ENCODE assay signal across 11 mouse cellular contexts in the genomic region with DNA sequence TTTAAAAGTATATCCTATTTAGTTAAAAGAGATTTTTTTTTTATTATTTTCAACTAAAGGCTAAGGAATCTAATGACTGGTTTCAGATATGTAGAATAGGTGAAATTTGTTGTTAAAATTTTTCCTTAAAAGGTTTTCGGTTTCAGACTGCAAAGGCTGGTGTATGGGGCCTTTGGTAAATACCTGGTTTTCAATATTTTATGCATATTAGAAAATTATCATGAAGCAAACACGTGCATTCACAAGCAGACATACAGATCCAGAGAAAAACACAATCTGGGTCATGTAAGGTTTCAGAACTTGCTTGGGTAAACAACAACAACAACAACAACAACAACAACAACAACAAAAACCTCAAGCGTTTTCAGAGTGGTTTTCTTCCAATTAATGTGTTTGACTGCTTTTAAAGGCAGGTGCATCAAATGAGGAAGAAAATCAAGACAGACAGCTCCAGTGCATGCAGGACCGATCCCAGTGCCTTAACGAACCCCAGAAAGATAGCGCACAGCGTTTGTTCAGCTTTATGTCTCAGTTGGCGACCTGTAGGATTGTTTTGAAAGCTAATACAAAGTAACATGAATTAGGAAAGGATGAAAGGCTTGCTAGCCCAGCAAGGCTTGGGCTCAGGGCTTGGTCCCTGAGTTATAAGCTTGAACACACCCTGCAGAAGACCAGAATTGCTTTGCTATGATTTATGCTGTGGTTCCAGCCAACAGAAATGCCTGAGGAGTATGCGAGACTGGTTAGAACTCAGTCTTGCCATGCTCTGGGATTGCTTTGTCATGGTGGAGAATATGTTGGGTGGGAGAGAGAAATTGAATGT.
DNase-seq lines count a peak whose midpoint lies in the region; ATAC-seq lines count a peak whose summit lies in the region.
"Had no signal": no experiment of that assay in that cellular context is flagged by ENCODE, and none has a peak within 500 bp of the region (broad histone marks: within the 10 kb centered on the region; RNA-seq: fewer than 3 reads in every experiment).

No protein-coding gene starts in this region.

- H3K27me3 ChIP-seq in hindbrain, embryonic 10.5 days (ENCODE audit: insufficient read depth, poor library complexity, severe bottlenecking), result no peaks in the 10 kb centered on the region
- no peaks in the 10 kb centered on the region for H3K27me3 ChIP-seq in midbrain, embryonic 14.5 days (ENCODE audit: control insufficient read depth, insufficient read depth, low read length)
- H3K27me3 ChIP-seq: heart, embryonic 12.5 days; intestine, embryonic 15.5 days had no signal

- no peaks in the 10 kb centered on the region for H3K9me3 ChIP-seq in hindbrain, embryonic 10.5 days
- no peaks in the 10 kb centered on the region for H3K9me3 ChIP-seq in midbrain, embryonic 14.5 days (ENCODE audit: control insufficient read depth, low read length)
- H3K9me3 ChIP-seq: G1E; heart, embryonic 12.5 days; intestine, embryonic 15.5 days had no signal

- 73% methylated on average over 9 of the region's 9 CpGs for WGBS in hindbrain, embryonic 10.5 days
- 53% methylated on average over 9 of the region's 9 CpGs for WGBS in midbrain, embryonic 14.5 days

- peak; percentile 36 for DNase-seq in embryo, embryonic 10 days (ENCODE audit: low spot score)
- no peak for DNase-seq in embryo, embryonic 10.5 days (ENCODE audit: low spot score)
- peak; percentile 14 for DNase-seq in brain, adult 2 months (ENCODE audit: low read depth, low spot score)
- DNase-seq in hindbrain, embryonic 10.5 days (ENCODE audit: low spot score), result no peak
- no peak for DNase-seq in midbrain, embryonic 14.5 days
- no peak for DNase-seq in adrenal gland, postnatal 14 days
- no peak for DNase-seq in kidney, adult 9 months

- H3K27ac ChIP-seq in hindbrain, embryonic 10.5 days, result 0 out of 2 replicates have a peak overlapping the region, but pooled peaks have one; percentile 50
- peak overlapping the region; percentile 55 for H3K27ac ChIP-seq in midbrain, embryonic 14.5 days (replicated peaks; ENCODE audit: low read depth, low read length)
- H3K27ac ChIP-seq: intestine, embryonic 15.5 days had no signal

- peaks cover 8% of the 10 kb centered on the region; the same call in 1 of the 2 replicates for H3K4me1 ChIP-seq in hindbrain, embryonic 10.5 days (replicated peaks)
- peaks cover 7% of the 10 kb centered on the region for H3K4me1 ChIP-seq in midbrain, embryonic 14.5 days (ENCODE audit: control insufficient read depth, insufficient read depth, low read length)
- H3K4me1 ChIP-seq: heart, embryonic 12.5 days; intestine, embryonic 15.5 days had no signal

- peak; percentile 59 for ATAC-seq in midbrain, embryonic 14.5 days (ENCODE audit: low FRiP score, low TSS enrichment)
- ATAC-seq in megakaryocyte-erythroid progenitor cell, adult 5-6 weeks (replicated peaks; ENCODE audit: low FRiP score, low TSS enrichment, poor library complexity, severe bottlenecking), result no peak

- peak overlapping the region; percentile 17; the same call in 1 of the 2 replicates for H3K4me2 ChIP-seq in midbrain, embryonic 14.5 days (ENCODE audit: low read length)
- H3K4me2 ChIP-seq: heart, embryonic 12.5 days; intestine, embryonic 15.5 days had no signal

- no peak overlapping the region for H3K9ac ChIP-seq in midbrain, embryonic 14.5 days (replicated peaks; ENCODE audit: low read length)
- H3K9ac ChIP-seq: heart, embryonic 12.5 days; intestine, embryonic 15.5 days had no signal

- no peak overlapping the region for H3K4me3 ChIP-seq in hindbrain, embryonic 10.5 days
- no peak overlapping the region for H3K4me3 ChIP-seq in midbrain, embryonic 14.5 days (replicated peaks; ENCODE audit: low read depth, low read length)
- H3K4me3 ChIP-seq: heart, embryonic 12.5 days; intestine, embryonic 15.5 days had no signal

- no peaks in the 10 kb centered on the region for H3K36me3 ChIP-seq in hindbrain, embryonic 10.5 days
- H3K36me3 ChIP-seq in midbrain, embryonic 14.5 days (ENCODE audit: control insufficient read depth, insufficient read depth, low read length), result no peaks in the 10 kb centered on the region
- H3K36me3 ChIP-seq: heart, embryonic 12.5 days; intestine, embryonic 15.5 days had no signal

Comparison
In these comparisons a context has a peak if more than half of its experiments do, and no peak if none do; other contexts are left out.
1. DNase-seq: peak in embryo, embryonic 10 days (single experiment) and brain, adult 2 months (single experiment); none in embryo, embryonic 10.5 days (single experiment), hindbrain, embryonic 10.5 days (single experiment), midbrain, embryonic 14.5 days (single experiment), adrenal gland, postnatal 14 days (single experiment) and kidney, adult 9 months (single experiment).